Mouse (Mus musculus) midbrain, postnatal 0 days (tissue): ENCODE measurements at regions not wholly inside any gene's neighbourhood (a gene's known extent, or its start where the extent isn't known, plus 50 kb on each side); places are given as distances from the start of the nearest gene placed in this dataset. TPM values are rescaled to one million over a fixed set of nuclear protein-coding genes. Genes with fewer than 3 reads are reported as not detected.

Source experiments
- ATAC-seq: fragments of 200-750 bp; cut with Nextera tagmentation; 2 replicates; pipeline ENCODE4 v1.8.0; 2017; ENCODE audit warnings: moderate number of reproducible peaks, mild to moderate bottlenecking, moderate TSS enrichment, moderate library complexity; ENCODE audit not compliant: low FRiP score
- DNase-seq: peaks from one replicate; pipeline ENCODE4 v3.0.0-alpha.2; 2015; ENCODE audit warnings: low spot score
- H3K27ac ChIP-seq: fragments of 300-500 bp; sonication (generic); 2 replicates; pipeline ENCODE4 v1.5.1; 2014; ENCODE audit warnings: low read depth, mild to moderate bottlenecking, low read length, mixed read lengths
- H3K27me3 ChIP-seq: fragments of 300-500 bp; sonication (generic); 2 replicates; pipeline ENCODE4 v1.6.1; 2014; ENCODE audit warnings: low read length, control low read depth, mixed read lengths; ENCODE audit not compliant: insufficient read depth
- H3K36me3 ChIP-seq: fragments of 300-500 bp; sonication (generic); 2 replicates; pipeline ENCODE4 v1.6.1; 2014; ENCODE audit warnings: low read length, control low read depth, mixed read lengths; ENCODE audit not compliant: insufficient read depth
- H3K4me1 ChIP-seq: fragments of 300-500 bp; sonication (generic); 2 replicates; pipeline ENCODE4 v1.6.1; 2014; ENCODE audit warnings: mild to moderate bottlenecking, control low read depth, antibody characterized with exemption, low read length, mixed read lengths; ENCODE audit not compliant: insufficient read depth
- H3K4me2 ChIP-seq: fragments of 300-500 bp; sonication (generic); 2 replicates; pipeline ENCODE4 v1.6.1; 2014; ENCODE audit warnings: low read depth, mild to moderate bottlenecking, low read length, mixed read lengths; ENCODE audit not compliant: poor library complexity, severe bottlenecking
- H3K4me3 ChIP-seq: fragments of 300-500 bp; sonication (generic); 2 replicates; pipeline ENCODE4 v1.5.1; 2014; ENCODE audit warnings: low read depth, mild to moderate bottlenecking, low read length, moderate library complexity
- H3K9ac ChIP-seq: fragments of 300-500 bp; sonication (generic); replicated peaks from 2 replicates; pipeline ENCODE4 v1.6.1; 2014; ENCODE audit warnings: mild to moderate bottlenecking, low read length, moderate library complexity, mixed read lengths; ENCODE audit not compliant: poor library complexity, severe bottlenecking
- H3K9me3 ChIP-seq: fragments of 300-500 bp; sonication (generic); 2 replicates; pipeline ENCODE4 v1.6.1; 2016; ENCODE audit warnings: low read length, control low read depth
- CTCF ChIP-seq: IDR thresholded peaks from 2 replicates; pipeline ENCODE4 v1.5.1; 2016; ENCODE audit warnings: antibody characterized with exemption, mild to moderate bottlenecking
- WGBS: fragments of 180-500 bp; shearing (Covaris S2); extraction: QIAGEN DNeasy Blood & Tissue Kit; methylation state at CpG from one replicate; pipeline ENCODE4 v1.1.7; 2014; 5-methylcytosine and 5-hydroxymethylcytosine counted together
- microRNA-seq: library from miRNA; unstranded; fragments of <30 nt; microRNA quantifications from one replicate; pipeline ENCODE4, GENCODE M21; 2016; ENCODE audit warnings: borderline number of aligned reads

DNA sequence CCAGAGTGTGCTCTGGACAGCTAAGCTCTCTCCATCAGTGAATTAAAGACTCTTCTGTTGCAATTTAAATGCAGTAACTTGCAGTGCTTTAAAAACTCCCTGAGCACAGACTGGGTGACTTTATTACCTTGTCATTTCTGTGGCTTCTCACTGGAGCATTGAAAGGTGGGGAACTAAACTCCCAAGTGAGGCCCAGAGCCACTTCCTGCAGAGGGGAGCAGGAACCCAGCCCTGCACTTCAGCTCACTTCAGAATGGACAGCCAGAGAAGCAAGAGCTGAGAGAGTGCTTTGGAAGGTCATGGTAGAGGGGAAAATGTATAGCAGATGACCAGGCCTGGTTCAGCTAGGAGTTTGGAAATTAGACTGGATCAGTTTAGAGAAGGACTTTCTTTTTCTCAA, 69.3 kb upstream of the Cnr1 start:
- no peak for ATAC-seq
- no peaks in the 10 kb centered on the region for H3K27me3 ChIP-seq
- no peaks in the 10 kb centered on the region for H3K9me3 ChIP-seq
- H3K36me3 ChIP-seq: no peaks in the 10 kb centered on the region
- no peak overlapping the region for H3K9ac ChIP-seq
- no peak for DNase-seq
- H3K4me1 ChIP-seq: no peaks in the 10 kb centered on the region
- no peak overlapping the region for H3K4me2 ChIP-seq
- no peak overlapping the region for H3K4me3 ChIP-seq
- no peak overlapping the region for H3K27ac ChIP-seq
- TF ChIP-seq CTCF: no peak

DNA sequence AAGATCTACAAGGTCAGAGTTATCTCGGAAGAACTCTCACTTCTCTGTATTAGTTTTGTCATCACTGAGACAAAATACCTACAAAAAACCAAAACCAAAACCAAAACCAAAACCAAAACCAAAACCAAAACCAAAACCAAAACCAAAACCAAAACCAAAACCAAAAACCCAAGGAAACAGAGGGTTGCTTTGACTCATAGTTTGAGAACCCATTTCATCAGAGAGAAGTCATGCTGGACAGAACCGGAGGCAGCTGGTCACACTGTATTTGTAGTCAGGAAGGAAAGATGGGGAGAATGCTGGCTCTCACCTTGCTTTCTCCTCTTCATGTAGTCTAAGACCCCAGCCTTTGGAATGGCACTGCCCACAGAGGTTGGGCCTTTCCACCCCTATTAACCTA, 57.3 kb upstream of the Cnr1 start:
- H3K36me3 ChIP-seq: no peaks in the 10 kb centered on the region
- H3K4me3 ChIP-seq: no peak overlapping the region
- H3K9ac ChIP-seq: no peak overlapping the region
- no peak for TF ChIP-seq CTCF
- WGBS: 96% methylated on average over 2 of the region's 2 CpGs
- DNase-seq (no peak), ATAC-seq (no peak)
- no peak overlapping the region for H3K4me2 ChIP-seq
- H3K9me3 ChIP-seq: no peaks in the 10 kb centered on the region
- H3K4me1 ChIP-seq: no peaks in the 10 kb centered on the region; the same call in 1 of the 2 replicates
- no peaks in the 10 kb centered on the region for H3K27me3 ChIP-seq
- no peak overlapping the region for H3K27ac ChIP-seq

DNA sequence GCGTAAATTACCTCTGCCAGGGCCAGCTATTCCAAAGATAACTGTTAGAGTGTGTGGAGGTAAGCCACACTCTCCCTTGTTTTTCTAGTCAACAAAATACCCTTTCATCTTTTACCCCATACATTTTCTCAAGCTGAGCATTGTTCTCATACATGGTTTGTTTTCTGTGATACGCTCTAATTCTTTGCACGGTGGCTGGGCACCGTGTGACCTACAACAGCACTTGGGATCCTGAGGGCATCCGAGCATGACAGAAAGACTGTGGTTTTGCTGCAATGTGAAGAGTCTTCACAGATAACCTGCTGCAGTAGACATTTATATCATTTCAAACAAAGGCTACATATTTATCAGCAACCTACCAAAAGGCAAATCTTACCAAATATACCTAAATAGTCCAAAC, 55.1 kb upstream of the Cnr1 start:
- H3K36me3 ChIP-seq: no peaks in the 10 kb centered on the region
- H3K9ac ChIP-seq: no peak overlapping the region
- H3K4me2 ChIP-seq: no peak overlapping the region
- no peaks in the 10 kb centered on the region; the same call in 1 of the 2 replicates for H3K4me1 ChIP-seq
- H3K27ac ChIP-seq: no peak overlapping the region
- H3K27me3 ChIP-seq: no peaks in the 10 kb centered on the region
- no peak for TF ChIP-seq CTCF
- ATAC-seq (no peak), DNase-seq (no peak)
- WGBS: 30% methylated on average over 5 of the region's 5 CpGs
- H3K9me3 ChIP-seq: no peaks in the 10 kb centered on the region
- no peak overlapping the region for H3K4me3 ChIP-seq

Small RNA genes lying in the stretch of these regions (microRNA-seq; reads per million reads assigned to microRNA genes)
- not detected for gene Gm23304
